Mouse (Mus musculus): Measurements from ENCODE around the gene Tomm6. TPM values are rescaled to one million over a fixed set of nuclear protein-coding genes. Genes with fewer than 3 reads are reported as not detected.

The Tomm6 gene
- polyA plus RNA-seq, 1 experiment from 2014 or later, result 427 TPM

GRCm38 (mm10) chr17:47712889-47713571 is 24.8 kb upstream of the Tomm6 start:
- ATAC-seq, result no peak
- WGBS, result 50% methylated on average over 15 of the region's 22 CpGs
- H3K4me1 ChIP-seq (ENCODE audit: control insufficient read depth, insufficient read depth, low read length), result peaks cover 4% of the 10 kb centered on the region
- H3K9ac ChIP-seq (ENCODE audit: low read depth, low read length), result no peak overlapping the region
- no peak overlapping the region for H3K27ac ChIP-seq (ENCODE audit: low read length)
- no peaks in the 10 kb centered on the region for H3K36me3 ChIP-seq (ENCODE audit: control insufficient read depth, insufficient read depth, low read length)
- no peaks in the 10 kb centered on the region for H3K9me3 ChIP-seq (ENCODE audit: control insufficient read depth, low read length)
- no peak overlapping the region for H3K4me2 ChIP-seq (ENCODE audit: low read depth, low read length)
- H3K4me3 ChIP-seq (ENCODE audit: low read length), result no peak overlapping the region
- no peaks in the 10 kb centered on the region for H3K27me3 ChIP-seq (replicated peaks; ENCODE audit: control insufficient read depth, insufficient read depth, low read length)

DNA sequence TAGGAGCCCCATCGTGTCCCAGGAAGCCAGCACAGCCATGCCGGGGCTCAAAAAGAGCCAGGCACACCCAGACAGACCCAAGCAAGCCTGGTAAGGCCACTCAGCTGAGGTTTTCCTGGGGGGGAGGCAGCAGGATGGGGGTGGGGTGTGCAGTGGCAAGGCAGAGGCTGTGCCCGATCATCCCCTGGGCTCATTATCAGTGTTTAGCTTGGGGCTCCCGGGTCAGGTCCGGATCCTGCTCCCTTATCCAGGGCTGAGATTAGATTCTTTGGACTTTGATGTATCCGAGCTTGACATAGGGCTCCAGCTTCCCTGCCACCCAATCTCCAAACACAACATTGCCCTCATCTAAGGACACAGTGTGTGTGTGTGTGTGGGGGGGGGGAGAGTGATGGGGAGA is 23.7 kb upstream of the Tomm6 start:
- Histone ChIP-seq H3K27me3 (replicated peaks; ENCODE audit: control insufficient read depth, insufficient read depth, low read length) (no peaks in the 10 kb centered on the region), H3K4me3 (ENCODE audit: low read length) (no peak overlapping the region), H3K4me2 (ENCODE audit: low read depth, low read length) (no peak overlapping the region), H3K27ac (ENCODE audit: low read length) (no peak overlapping the region), H3K36me3 (ENCODE audit: control insufficient read depth, insufficient read depth, low read length) (no peaks in the 10 kb centered on the region), H3K9ac (ENCODE audit: low read depth, low read length) (no peak overlapping the region), H3K4me1 (ENCODE audit: control insufficient read depth, insufficient read depth, low read length) (peaks cover 5% of the 10 kb centered on the region), H3K9me3 (ENCODE audit: control insufficient read depth, low read length) (no peaks in the 10 kb centered on the region)
- ATAC-seq, result peak; percentile 26; the same call in 1 of the 2 replicates
- WGBS, result 57% methylated on average over 6 of the region's 6 CpGs

- Histone ChIP-seq H3K4me1 (ENCODE audit: control insufficient read depth, insufficient read depth, low read length) (peaks cover 11% of the 10 kb centered on the region), H3K27ac (ENCODE audit: low read length) (no peak overlapping the region), H3K9ac (ENCODE audit: low read depth, low read length) (no peak overlapping the region), H3K4me3 (ENCODE audit: low read length) (no peak overlapping the region), H3K36me3 (ENCODE audit: control insufficient read depth, insufficient read depth, low read length) (no peaks in the 10 kb centered on the region), H3K27me3 (replicated peaks; ENCODE audit: control insufficient read depth, insufficient read depth, low read length) (no peaks in the 10 kb centered on the region), H3K4me2 (ENCODE audit: low read depth, low read length) (no peak overlapping the region), H3K9me3 (ENCODE audit: control insufficient read depth, low read length) (no peaks in the 10 kb centered on the region)
- 0 out of 2 replicates have a peak, but pooled peaks have one; percentile 21 for ATAC-seq
- WGBS, result 69% methylated on average over 3 of the region's 3 CpGs
Measured at GRCm38 (mm10) chr17:47710036-47710435, 21.9 kb upstream of the Tomm6 start.

DNA sequence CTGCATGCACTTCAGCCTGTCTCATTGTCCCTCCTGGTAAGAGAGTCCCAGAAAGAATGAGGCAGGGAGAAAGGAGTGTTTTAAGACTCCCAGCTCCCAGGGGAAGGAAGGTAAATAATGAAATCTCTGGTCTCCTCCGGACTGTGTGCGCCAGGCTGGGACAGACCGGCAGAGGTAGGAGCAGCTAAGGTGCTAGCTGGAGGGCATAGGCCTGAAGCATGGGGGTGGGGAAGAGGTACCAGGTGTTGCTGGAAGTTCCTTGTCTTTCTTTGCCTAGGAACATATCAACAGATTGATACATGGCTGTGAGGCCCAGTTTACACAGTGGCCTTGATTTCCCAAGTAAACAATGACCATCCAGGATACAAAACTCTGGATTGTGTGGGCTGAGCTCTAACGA is 20.8 kb upstream of the Tomm6 start:
- Histone ChIP-seq H3K9ac (ENCODE audit: low read depth, low read length) (no peak overlapping the region), H3K4me1 (ENCODE audit: control insufficient read depth, insufficient read depth, low read length) (peaks cover 11% of the 10 kb centered on the region), H3K9me3 (ENCODE audit: control insufficient read depth, low read length) (no peaks in the 10 kb centered on the region), H3K27ac (ENCODE audit: low read length) (no peak overlapping the region), H3K4me2 (ENCODE audit: low read depth, low read length) (no peak overlapping the region), H3K27me3 (replicated peaks; ENCODE audit: control insufficient read depth, insufficient read depth, low read length) (no peaks in the 10 kb centered on the region), H3K36me3 (ENCODE audit: control insufficient read depth, insufficient read depth, low read length) (no peaks in the 10 kb centered on the region), H3K4me3 (ENCODE audit: low read length) (no peak overlapping the region)
- WGBS, result 59% methylated on average over 4 of the region's 4 CpGs
- ATAC-seq, result no peak

- 0 out of 2 replicates have a peak, but pooled peaks cover 3% of the 10 kb centered on the region for H3K36me3 ChIP-seq (ENCODE audit: control insufficient read depth, insufficient read depth, low read length)
- ATAC-seq, result no peak
- 75% methylated on average over 3 of the region's 3 CpGs for WGBS
- H3K27me3 ChIP-seq (replicated peaks; ENCODE audit: control insufficient read depth, insufficient read depth, low read length), result no peaks in the 10 kb centered on the region
- H3K27ac ChIP-seq (ENCODE audit: low read length), result no peak overlapping the region
- H3K4me1 ChIP-seq (ENCODE audit: control insufficient read depth, insufficient read depth, low read length), result peaks cover 11% of the 10 kb centered on the region
- no peaks in the 10 kb centered on the region for H3K9me3 ChIP-seq (ENCODE audit: control insufficient read depth, low read length)
- H3K4me2 ChIP-seq (ENCODE audit: low read depth, low read length), result no peak overlapping the region
- no peak overlapping the region for H3K9ac ChIP-seq (ENCODE audit: low read depth, low read length)
- H3K4me3 ChIP-seq (ENCODE audit: low read length), result no peak overlapping the region
Measured at GRCm38 (mm10) chr17:47707961-47708360, 19.8 kb upstream of the Tomm6 start.

DNA sequence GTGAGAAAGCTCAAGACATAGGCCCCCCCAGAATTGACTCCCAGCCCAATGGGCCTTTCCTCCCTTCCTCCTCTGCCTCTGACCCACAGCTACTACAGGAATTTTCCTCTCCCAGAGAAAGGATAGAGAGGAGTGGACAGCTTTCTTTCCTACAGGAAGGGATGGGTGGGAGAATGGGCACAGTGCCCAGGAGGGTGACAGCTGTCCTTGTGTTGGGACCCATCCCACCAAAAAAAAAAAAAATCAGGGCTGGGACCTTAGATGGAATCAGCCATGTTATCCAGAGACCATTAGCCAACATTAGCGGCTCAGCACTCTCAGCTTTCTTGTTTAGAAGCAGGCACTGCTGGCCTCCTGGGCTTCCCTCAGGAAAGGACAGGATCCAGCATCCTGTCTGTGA is 18.0 kb upstream of the Tomm6 start:
- H3K4me3 ChIP-seq (ENCODE audit: low read length), result no peak overlapping the region

GRCm38 (mm10) chr17:47704692-47705091 is 16.5 kb upstream of the Tomm6 start:
- Histone ChIP-seq H3K4me3 (ENCODE audit: low read length) (no peak overlapping the region), H3K4me2 (ENCODE audit: low read depth, low read length) (no peak overlapping the region), H3K4me1 (ENCODE audit: control insufficient read depth, insufficient read depth, low read length) (peaks cover 15% of the 10 kb centered on the region), H3K9me3 (ENCODE audit: control insufficient read depth, low read length) (no peaks in the 10 kb centered on the region), H3K9ac (ENCODE audit: low read depth, low read length) (no peak overlapping the region), H3K36me3 (ENCODE audit: control insufficient read depth, insufficient read depth, low read length) (0 out of 2 replicates have a peak, but pooled peaks cover 6% of the 10 kb centered on the region), H3K27me3 (replicated peaks; ENCODE audit: control insufficient read depth, insufficient read depth, low read length) (no peaks in the 10 kb centered on the region), H3K27ac (ENCODE audit: low read length) (no peak overlapping the region)
- WGBS, result 81% methylated on average over 4 of the region's 4 CpGs
- no peak for ATAC-seq

More for the DNA sequence above, 18.0 kb upstream of the Tomm6 start:
- no peaks in the 10 kb centered on the region for H3K9me3 ChIP-seq (ENCODE audit: control insufficient read depth, low read length)
- H3K4me1 ChIP-seq (ENCODE audit: control insufficient read depth, insufficient read depth, low read length), result peaks cover 8% of the 10 kb centered on the region
- ATAC-seq, result no peak
- no peak overlapping the region for H3K27ac ChIP-seq (ENCODE audit: low read length)
- 67% methylated on average over 1 of the region's 1 CpGs for WGBS
- no peak overlapping the region for H3K9ac ChIP-seq (ENCODE audit: low read depth, low read length)
- H3K27me3 ChIP-seq (replicated peaks; ENCODE audit: control insufficient read depth, insufficient read depth, low read length), result no peaks in the 10 kb centered on the region
- 0 out of 2 replicates have a peak, but pooled peaks cover 6% of the 10 kb centered on the region for H3K36me3 ChIP-seq (ENCODE audit: control insufficient read depth, insufficient read depth, low read length)
- no peak overlapping the region for H3K4me2 ChIP-seq (ENCODE audit: low read depth, low read length)

GRCm38 (mm10) chr17:47703556-47703955 is 15.4 kb upstream of the Tomm6 start:
- H3K4me3 ChIP-seq (ENCODE audit: low read length), result no peak overlapping the region
- H3K27ac ChIP-seq (ENCODE audit: low read length), result no peak overlapping the region
- H3K4me1 ChIP-seq (ENCODE audit: control insufficient read depth, insufficient read depth, low read length), result peaks cover 19% of the 10 kb centered on the region
- 52% methylated on average over 20 of the region's 20 CpGs for WGBS
- ATAC-seq, result no peak
- H3K4me2 ChIP-seq (ENCODE audit: low read depth, low read length), result no peak overlapping the region
- H3K36me3 ChIP-seq (ENCODE audit: control insufficient read depth, insufficient read depth, low read length), result 0 out of 2 replicates have a peak, but pooled peaks cover 6% of the 10 kb centered on the region
- H3K9ac ChIP-seq (ENCODE audit: low read depth, low read length), result no peak overlapping the region
- no peaks in the 10 kb centered on the region for H3K27me3 ChIP-seq (replicated peaks; ENCODE audit: control insufficient read depth, insufficient read depth, low read length)
- no peaks in the 10 kb centered on the region for H3K9me3 ChIP-seq (ENCODE audit: control insufficient read depth, low read length)

- Histone ChIP-seq H3K4me1 (ENCODE audit: control insufficient read depth, insufficient read depth, low read length) (peaks cover 17% of the 10 kb centered on the region), H3K4me2 (ENCODE audit: low read depth, low read length) (no peak overlapping the region), H3K27me3 (replicated peaks; ENCODE audit: control insufficient read depth, insufficient read depth, low read length) (no peaks in the 10 kb centered on the region), H3K9ac (ENCODE audit: low read depth, low read length) (no peak overlapping the region), H3K4me3 (ENCODE audit: low read length) (no peak overlapping the region), H3K36me3 (ENCODE audit: control insufficient read depth, insufficient read depth, low read length) (0 out of 2 replicates have a peak, but pooled peaks cover 6% of the 10 kb centered on the region), H3K27ac (ENCODE audit: low read length) (no peak overlapping the region), H3K9me3 (ENCODE audit: control insufficient read depth, low read length) (no peaks in the 10 kb centered on the region)
- WGBS, result 47% methylated on average over 28 of the region's 28 CpGs
- no peak for ATAC-seq
Measured at GRCm38 (mm10) chr17:47702548-47703345, 14.6 kb upstream of the Tomm6 start.
